Mouse (Mus musculus): Measurements from ENCODE around the gene Plrg1. TPM values are rescaled to one million over a fixed set of nuclear protein-coding genes. Genes with fewer than 3 reads are reported as not detected.

Plrg1 gene
- polyA plus RNA-seq, 1 experiment from 2014 or later, result 62.6 TPM

DNA sequence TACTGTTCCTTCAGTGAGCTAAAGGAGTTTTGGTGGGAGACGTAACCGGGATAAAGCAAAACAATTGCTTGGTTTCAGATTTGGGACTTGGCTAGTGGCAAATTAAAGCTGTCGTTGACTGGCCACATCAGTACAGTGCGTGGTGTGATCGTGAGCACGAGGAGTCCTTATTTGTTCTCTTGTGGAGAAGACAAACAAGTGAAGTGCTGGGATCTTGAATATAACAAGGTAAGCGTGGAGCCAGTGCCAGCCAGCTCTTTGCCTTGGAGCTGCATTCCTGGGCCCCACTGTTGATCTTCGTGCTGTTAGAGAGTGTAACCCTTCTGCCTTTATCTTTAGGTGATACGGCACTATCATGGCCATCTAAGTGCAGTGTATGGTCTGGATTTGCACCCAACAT lies 12.6 kb downstream of the Plrg1 start:
- Histone ChIP-seq H3K9ac (ENCODE audit: low read length) (no peak overlapping the region), H3K27me3 (ENCODE audit: control insufficient read depth, insufficient read depth, low read length) (no peaks in the 10 kb centered on the region), H3K4me1 (ENCODE audit: control insufficient read depth, insufficient read depth, low read length) (no peaks in the 10 kb centered on the region), H3K36me3 (ENCODE audit: control insufficient read depth, insufficient read depth) (peaks cover 54% of the 10 kb centered on the region), H3K4me2 (ENCODE audit: low read depth, low read length) (no peak overlapping the region), H3K4me3 (ENCODE audit: low read length) (no peak overlapping the region), H3K9me3 (replicated peaks; ENCODE audit: control insufficient read depth, low read length) (no peaks in the 10 kb centered on the region), H3K27ac (ENCODE audit: low read length) (no peak overlapping the region)
- WGBS, result 85% methylated on average over 9 of the region's 9 CpGs
- no peak for ATAC-seq (replicated peaks; ENCODE audit: extremely low read depth, insufficient read depth, low FRiP score)

DNA sequence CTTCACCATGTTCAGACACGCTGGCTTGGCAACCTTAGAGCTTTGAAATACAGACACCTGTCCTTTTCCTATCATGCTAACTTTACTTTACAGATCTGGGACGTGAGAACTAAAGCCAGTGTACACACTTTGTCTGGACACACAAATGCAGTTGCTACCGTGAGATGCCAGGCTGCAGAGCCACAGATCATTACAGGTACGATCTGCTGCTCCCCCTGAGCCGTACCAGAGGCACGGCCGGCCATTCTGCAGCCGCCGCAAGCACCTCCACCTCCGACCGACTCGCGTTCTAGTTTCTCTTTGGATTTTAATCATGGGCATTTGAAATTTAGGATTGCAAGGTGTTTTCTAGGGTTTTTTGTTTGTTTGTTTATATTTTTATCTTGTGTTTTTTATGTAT lies 13.5 kb downstream of the Plrg1 start:
- Histone ChIP-seq H3K27me3 (ENCODE audit: control insufficient read depth, insufficient read depth, low read length) (no peaks in the 10 kb centered on the region), H3K4me2 (ENCODE audit: low read depth, low read length) (no peak overlapping the region), H3K9ac (ENCODE audit: low read length) (no peak overlapping the region), H3K4me1 (ENCODE audit: control insufficient read depth, insufficient read depth, low read length) (no peaks in the 10 kb centered on the region), H3K4me3 (ENCODE audit: low read length) (no peak overlapping the region), H3K27ac (ENCODE audit: low read length) (no peak overlapping the region), H3K9me3 (replicated peaks; ENCODE audit: control insufficient read depth, low read length) (no peaks in the 10 kb centered on the region), H3K36me3 (ENCODE audit: control insufficient read depth, insufficient read depth) (peaks cover 54% of the 10 kb centered on the region)
- WGBS, result 96% methylated on average over 13 of the region's 13 CpGs
- no peak for ATAC-seq (replicated peaks; ENCODE audit: extremely low read depth, insufficient read depth, low FRiP score)

DNA sequence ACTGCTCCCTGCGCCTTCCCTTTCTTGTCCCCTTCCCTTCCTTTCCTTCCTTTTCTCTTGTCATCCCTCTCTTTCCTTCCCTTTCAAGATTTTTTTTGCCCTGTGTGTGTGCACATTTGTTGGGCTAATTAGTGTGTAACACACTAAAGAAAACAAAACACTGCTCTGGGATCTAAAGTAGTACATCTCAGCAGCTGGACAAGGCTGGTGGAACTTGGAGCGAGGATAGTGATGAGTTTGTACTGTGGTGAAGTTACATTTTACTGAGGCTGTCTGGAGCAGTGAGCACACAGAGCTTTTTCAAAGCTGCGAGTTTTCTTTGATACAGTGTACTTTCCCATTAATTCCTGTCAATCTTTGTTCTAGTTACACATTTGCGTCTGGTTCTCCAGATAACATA lies 14.9 kb downstream of the Plrg1 start:
- WGBS, result 76% methylated on average over 4 of the region's 4 CpGs
- Histone ChIP-seq H3K36me3 (ENCODE audit: control insufficient read depth, insufficient read depth) (peaks cover 54% of the 10 kb centered on the region), H3K4me2 (ENCODE audit: low read depth, low read length) (no peak overlapping the region), H3K9me3 (replicated peaks; ENCODE audit: control insufficient read depth, low read length) (no peaks in the 10 kb centered on the region), H3K27me3 (ENCODE audit: control insufficient read depth, insufficient read depth, low read length) (no peaks in the 10 kb centered on the region), H3K27ac (ENCODE audit: low read length) (no peak overlapping the region), H3K9ac (ENCODE audit: low read length) (no peak overlapping the region), H3K4me1 (ENCODE audit: control insufficient read depth, insufficient read depth, low read length) (no peaks in the 10 kb centered on the region), H3K4me3 (ENCODE audit: low read length) (no peak overlapping the region)
- ATAC-seq (replicated peaks; ENCODE audit: extremely low read depth, insufficient read depth, low FRiP score), result no peak

DNA sequence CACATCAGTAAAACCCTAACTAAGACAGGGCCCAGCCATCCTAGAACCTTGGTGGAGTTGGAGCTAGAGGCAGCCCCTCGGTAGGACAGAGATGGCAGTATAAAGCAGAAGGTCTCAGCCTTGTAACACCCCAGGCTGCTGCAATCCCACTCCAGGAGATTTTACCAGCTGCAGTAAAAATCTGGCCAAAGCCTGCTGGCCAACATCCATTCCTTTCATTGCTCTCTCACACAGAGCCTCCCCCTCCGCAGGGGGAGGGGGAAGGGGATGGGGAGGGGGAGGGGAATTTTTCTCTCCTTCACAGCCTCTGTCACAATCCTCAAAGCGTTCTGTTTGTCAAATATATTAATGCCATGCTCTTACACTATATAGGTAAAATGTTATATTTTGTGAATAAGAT lies 21.2 kb downstream of the Plrg1 start:
- Histone ChIP-seq H3K36me3 (ENCODE audit: control insufficient read depth, insufficient read depth) (peaks cover 8% of the 10 kb centered on the region), H3K4me2 (ENCODE audit: low read depth, low read length) (no peak overlapping the region), H3K27me3 (ENCODE audit: control insufficient read depth, insufficient read depth, low read length) (no peaks in the 10 kb centered on the region), H3K9me3 (replicated peaks; ENCODE audit: control insufficient read depth, low read length) (no peaks in the 10 kb centered on the region), H3K9ac (ENCODE audit: low read length) (no peak overlapping the region), H3K4me1 (ENCODE audit: control insufficient read depth, insufficient read depth, low read length) (no peaks in the 10 kb centered on the region), H3K4me3 (ENCODE audit: low read length) (no peak overlapping the region), H3K27ac (ENCODE audit: low read length) (no peak overlapping the region)
- 42% methylated on average over 2 of the region's 3 CpGs for WGBS
- ATAC-seq (replicated peaks; ENCODE audit: extremely low read depth, insufficient read depth, low FRiP score), result no peak

DNA sequence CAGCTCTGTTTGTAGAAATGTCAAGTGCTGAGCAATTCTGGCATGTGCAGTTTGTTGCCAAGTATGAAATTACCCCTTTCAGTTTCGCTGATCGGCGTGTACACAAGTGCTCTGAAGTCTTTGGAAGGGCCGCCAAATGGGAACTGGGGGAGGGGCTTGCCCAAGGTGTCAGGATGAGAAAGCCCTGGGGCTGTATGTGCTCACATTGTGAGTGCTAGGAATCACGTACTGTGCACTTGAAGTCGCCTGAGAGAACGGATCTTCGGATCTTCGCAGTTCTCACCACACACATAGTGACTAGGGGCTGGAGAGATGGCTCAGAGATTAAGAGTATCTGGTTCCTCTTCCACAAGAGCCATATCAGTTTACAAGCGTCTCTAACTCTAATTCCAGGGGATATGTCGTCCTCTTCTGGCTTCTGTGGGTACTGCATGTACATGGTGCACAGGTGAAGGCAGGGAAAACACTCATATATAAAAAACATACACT lies 25.3 kb downstream of the Plrg1 start:
- peak; percentile 63; the same call in 1 of the 2 replicates for ATAC-seq (replicated peaks; ENCODE audit: extremely low read depth, insufficient read depth, low FRiP score)
- H3K27ac ChIP-seq (ENCODE audit: low read length), result no peak overlapping the region

DNA sequence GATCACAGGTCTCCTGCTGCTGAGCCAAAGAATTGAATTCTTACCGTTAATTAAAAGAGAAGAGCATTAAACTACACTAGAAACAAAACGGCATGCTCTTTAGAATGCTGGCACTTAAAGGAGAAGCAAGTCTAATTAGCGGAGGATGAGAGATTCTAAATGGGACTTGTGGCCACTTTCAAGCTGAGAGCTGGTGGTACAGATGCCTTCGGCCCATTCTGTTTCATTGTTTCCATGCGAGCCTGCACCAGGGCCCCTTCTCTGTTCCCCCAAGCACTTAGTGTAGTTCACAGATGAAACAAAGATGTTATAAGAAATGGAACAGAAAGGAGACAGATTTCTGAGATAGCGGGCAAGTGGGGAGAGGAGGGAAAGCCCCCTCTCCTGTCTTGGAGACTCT lies 42.3 kb downstream of the Plrg1 start:
- Histone ChIP-seq H3K27me3 (ENCODE audit: control insufficient read depth, insufficient read depth, low read length) (no peaks in the 10 kb centered on the region), H3K4me3 (ENCODE audit: low read length) (no peak overlapping the region), H3K9me3 (replicated peaks; ENCODE audit: control insufficient read depth, low read length) (no peaks in the 10 kb centered on the region), H3K36me3 (ENCODE audit: control insufficient read depth, insufficient read depth) (no peaks in the 10 kb centered on the region), H3K4me2 (ENCODE audit: low read depth, low read length) (no peak overlapping the region), H3K9ac (ENCODE audit: low read length) (no peak overlapping the region), H3K27ac (ENCODE audit: low read length) (no peak overlapping the region), H3K4me1 (ENCODE audit: control insufficient read depth, insufficient read depth, low read length) (peaks cover 3% of the 10 kb centered on the region; the same call in 1 of the 2 replicates)
- WGBS, result 76% methylated on average over 6 of the region's 6 CpGs
- no peak for ATAC-seq (replicated peaks; ENCODE audit: extremely low read depth, insufficient read depth, low FRiP score)

More for the DNA sequence above, 25.3 kb downstream of the Plrg1 start:
- no peaks in the 10 kb centered on the region for H3K27me3 ChIP-seq (ENCODE audit: control insufficient read depth, insufficient read depth, low read length)
- H3K36me3 ChIP-seq (ENCODE audit: control insufficient read depth, insufficient read depth), result no peaks in the 10 kb centered on the region
- peak overlapping the region; percentile 51 for H3K4me3 ChIP-seq (ENCODE audit: low read length)
- peak overlapping the region; percentile 80 for H3K4me2 ChIP-seq (ENCODE audit: low read depth, low read length)
- no peaks in the 10 kb centered on the region for H3K4me1 ChIP-seq (ENCODE audit: control insufficient read depth, insufficient read depth, low read length)
- peak overlapping the region; percentile 42 for H3K9ac ChIP-seq (ENCODE audit: low read length)
- 2% methylated on average over 11 of the region's 11 CpGs for WGBS
- no peaks in the 10 kb centered on the region for H3K9me3 ChIP-seq (replicated peaks; ENCODE audit: control insufficient read depth, low read length)

DNA sequence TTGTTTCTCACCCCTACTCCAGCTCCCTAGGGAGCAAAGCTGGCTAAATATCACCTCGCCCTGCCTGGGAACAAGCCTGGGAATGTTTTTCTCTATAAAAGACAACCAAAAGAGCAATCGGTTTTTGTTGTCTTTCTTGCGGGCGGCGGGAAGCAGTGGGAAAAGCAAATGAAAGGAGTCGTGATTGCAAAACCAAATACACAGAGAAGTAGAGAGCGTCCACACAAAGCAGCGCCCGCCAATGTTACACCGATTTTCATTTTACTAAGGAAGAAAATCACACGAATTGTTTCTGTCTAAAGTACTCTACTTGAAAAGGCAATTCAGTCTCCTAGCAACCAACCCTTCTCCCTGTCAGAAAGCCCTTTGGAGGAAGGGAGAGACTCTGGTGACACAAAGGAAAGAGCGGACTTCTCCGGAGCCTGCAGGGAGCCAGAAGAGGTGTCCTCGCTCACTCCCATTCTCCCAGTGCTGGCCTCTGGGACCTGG lies 43.3 kb downstream of the Plrg1 start:
- peaks cover 3% of the 10 kb centered on the region; the same call in 1 of the 2 replicates for H3K4me1 ChIP-seq (ENCODE audit: control insufficient read depth, insufficient read depth, low read length)
- WGBS, result 16% methylated on average over 14 of the region's 14 CpGs
- H3K9me3 ChIP-seq (replicated peaks; ENCODE audit: control insufficient read depth, low read length), result no peaks in the 10 kb centered on the region
- no peak for ATAC-seq (replicated peaks; ENCODE audit: extremely low read depth, insufficient read depth, low FRiP score)
- no peak overlapping the region for H3K27ac ChIP-seq (ENCODE audit: low read length)
- H3K36me3 ChIP-seq (ENCODE audit: control insufficient read depth, insufficient read depth), result no peaks in the 10 kb centered on the region
- H3K9ac ChIP-seq (ENCODE audit: low read length), result peak overlapping the region; percentile 41
- peak overlapping the region; percentile 40 for H3K4me3 ChIP-seq (ENCODE audit: low read length)
- no peaks in the 10 kb centered on the region for H3K27me3 ChIP-seq (ENCODE audit: control insufficient read depth, insufficient read depth, low read length)
- peak overlapping the region; percentile 57 for H3K4me2 ChIP-seq (ENCODE audit: low read depth, low read length)

DNA sequence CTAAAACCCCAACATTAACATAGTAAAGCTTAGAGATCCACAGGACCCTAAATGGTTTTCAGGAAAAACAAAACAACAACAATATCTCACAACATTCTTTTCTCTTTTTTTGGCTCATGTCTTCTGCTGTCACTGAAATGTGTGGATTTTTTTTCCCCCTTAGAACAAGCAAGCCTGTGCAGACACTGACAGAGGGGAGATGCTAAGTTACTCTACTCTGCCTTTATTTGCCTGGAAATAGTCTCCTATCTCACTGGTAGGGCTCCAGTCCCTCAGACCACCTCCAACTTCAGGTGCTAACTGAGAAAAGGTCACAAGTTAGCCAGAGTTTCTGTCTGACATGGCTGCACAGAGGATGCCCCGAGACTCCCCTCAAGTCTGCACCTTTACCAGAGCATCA lies 43.8 kb downstream of the Plrg1 start:
- Histone ChIP-seq H3K4me3 (ENCODE audit: low read length) (peak overlapping the region; percentile 40; the same call in 1 of the 2 replicates), H3K9me3 (replicated peaks; ENCODE audit: control insufficient read depth, low read length) (no peaks in the 10 kb centered on the region), H3K36me3 (ENCODE audit: control insufficient read depth, insufficient read depth) (no peaks in the 10 kb centered on the region), H3K4me2 (ENCODE audit: low read depth, low read length) (peak overlapping the region; percentile 57), H3K9ac (ENCODE audit: low read length) (no peak overlapping the region), H3K27ac (ENCODE audit: low read length) (no peak overlapping the region), H3K4me1 (ENCODE audit: control insufficient read depth, insufficient read depth, low read length) (peaks cover 3% of the 10 kb centered on the region; the same call in 1 of the 2 replicates), H3K27me3 (ENCODE audit: control insufficient read depth, insufficient read depth, low read length) (no peaks in the 10 kb centered on the region)
- ATAC-seq (replicated peaks; ENCODE audit: extremely low read depth, insufficient read depth, low FRiP score), result no peak
- WGBS, result 83% methylated on average over 1 of the region's 1 CpGs

DNA sequence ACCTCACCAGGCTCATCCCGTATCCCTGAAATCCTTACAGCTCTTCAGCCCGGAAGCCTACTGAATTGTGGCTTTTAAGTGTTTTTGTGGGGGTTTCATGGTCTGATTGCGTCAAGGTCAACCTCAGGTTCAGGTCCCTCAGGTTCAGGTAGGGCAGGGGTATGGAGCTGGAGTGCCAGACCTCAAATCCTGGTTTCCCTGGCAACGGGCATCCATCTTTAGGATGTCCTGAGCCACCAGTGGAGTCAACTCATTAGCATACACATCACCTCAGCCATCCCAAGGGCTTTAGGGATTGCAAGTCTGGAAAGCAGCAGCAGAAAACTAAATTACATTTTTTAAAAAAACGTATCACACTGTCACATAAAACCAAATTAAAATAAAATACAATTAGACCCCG lies 44.3 kb downstream of the Plrg1 start:
- 78% methylated on average over 6 of the region's 6 CpGs for WGBS
- ATAC-seq (replicated peaks; ENCODE audit: extremely low read depth, insufficient read depth, low FRiP score), result no peak
- no peaks in the 10 kb centered on the region for H3K9me3 ChIP-seq (replicated peaks; ENCODE audit: control insufficient read depth, low read length)
- no peak overlapping the region for H3K9ac ChIP-seq (ENCODE audit: low read length)
- no peaks in the 10 kb centered on the region for H3K27me3 ChIP-seq (ENCODE audit: control insufficient read depth, insufficient read depth, low read length)
- H3K36me3 ChIP-seq (ENCODE audit: control insufficient read depth, insufficient read depth), result no peaks in the 10 kb centered on the region
- H3K4me1 ChIP-seq (ENCODE audit: control insufficient read depth, insufficient read depth, low read length), result peaks cover 3% of the 10 kb centered on the region; the same call in 1 of the 2 replicates
- H3K27ac ChIP-seq (ENCODE audit: low read length), result no peak overlapping the region
- no peak overlapping the region for H3K4me2 ChIP-seq (ENCODE audit: low read depth, low read length)
- no peak overlapping the region for H3K4me3 ChIP-seq (ENCODE audit: low read length)

Data from heart, embryonic 16.5 days (tissue).